Mouse (Mus musculus) small intestine, adult 2 months (tissue): ENCODE measurements around the gene Lims1.

Experiments used
- CTCF ChIP-seq: fragments of 200-500 bp; IDR thresholded peaks from 2 replicates; pipeline ENCODE4 v1.5.1; 2012; ENCODE audit warnings: low read depth, mild to moderate bottlenecking, control low read depth, inconsistent platforms, low read length, moderate library complexity, mixed read lengths; ENCODE audit not compliant: insufficient replicate concordance, insufficient read length; ENCODE audit errors: extremely low read depth
- POLR2A ChIP-seq: fragments of 200-500 bp; IDR thresholded peaks from 2 replicates; pipeline ENCODE4 v1.6.1; 2012; ENCODE audit warnings: low read depth, mild to moderate bottlenecking, control low read depth, inconsistent platforms, low read length, moderate library complexity

DNA sequence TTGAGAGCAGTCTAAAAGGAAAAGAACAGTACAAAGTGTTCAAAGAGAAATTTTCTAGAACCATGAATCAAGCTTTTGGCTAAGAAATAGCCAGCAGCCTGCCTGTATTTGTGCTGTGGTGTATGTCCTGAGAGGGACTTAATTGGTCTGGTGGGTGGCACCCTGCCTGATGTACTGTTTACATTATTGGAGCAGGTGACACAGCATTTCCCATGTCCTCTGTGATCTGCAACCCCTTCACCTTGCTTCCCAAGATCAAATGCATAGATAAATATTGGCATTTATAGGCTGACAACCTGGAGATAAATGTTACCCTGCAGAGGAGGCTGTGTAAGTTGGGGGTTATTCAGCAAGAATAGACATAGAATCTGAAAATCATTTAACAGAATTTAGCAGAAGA, 47.3 kb downstream of the Lims1 start:
- TF ChIP-seq CTCF (no peak), POLR2A (no peak)
